Mouse (Mus musculus): Measurements from ENCODE around the gene Pcdh15.

Pcdh15 gene

DNA sequence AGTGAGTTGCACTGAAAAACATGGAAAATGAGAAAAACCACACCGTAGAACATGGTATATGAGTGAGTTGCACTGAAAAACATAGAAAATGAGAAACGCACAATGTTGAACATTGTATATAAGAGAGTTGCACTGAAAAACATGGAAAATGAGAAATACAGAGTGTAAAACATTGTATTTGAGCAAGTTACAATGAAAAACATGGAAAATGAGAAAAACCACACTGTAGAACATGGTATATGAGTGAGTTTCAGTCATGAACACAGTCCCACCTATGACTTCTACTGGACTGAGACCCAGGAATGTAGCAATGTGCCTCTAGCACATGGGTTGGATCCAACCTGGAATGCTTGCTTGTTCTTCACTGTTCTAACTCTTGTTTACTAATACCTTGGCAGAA, 279.9 kb downstream of the Pcdh15 start:
- no peak for DNase-seq (ENCODE audit: low spot score in 2 of 2)

GRCm38 (mm10) chr10:73384003-73384402, 284.9 kb downstream of the Pcdh15 start:
- DNase-seq (ENCODE audit: low spot score in 2 of 2), result no peak

DNA sequence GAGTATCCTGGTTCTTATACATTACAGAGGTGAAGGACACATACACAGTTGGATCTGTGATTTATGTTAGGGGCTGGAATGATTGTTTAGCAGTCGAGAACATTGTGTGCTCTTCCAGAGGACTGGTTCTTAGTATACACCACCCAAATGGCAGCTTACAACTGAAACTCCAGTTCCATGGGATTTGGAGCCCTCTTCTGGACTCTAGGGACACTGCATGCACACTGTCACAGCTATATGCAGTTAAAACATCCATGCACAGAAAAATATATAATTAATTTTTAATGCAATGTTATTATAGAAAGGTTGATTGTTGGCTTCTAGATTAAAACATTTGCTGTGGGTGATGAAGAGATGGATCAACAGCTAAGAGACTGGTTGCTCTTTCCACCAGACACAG, 301.3 kb downstream of the Pcdh15 start:
- DNase-seq (ENCODE audit: low spot score in 2 of 2), result no peak

DNA sequence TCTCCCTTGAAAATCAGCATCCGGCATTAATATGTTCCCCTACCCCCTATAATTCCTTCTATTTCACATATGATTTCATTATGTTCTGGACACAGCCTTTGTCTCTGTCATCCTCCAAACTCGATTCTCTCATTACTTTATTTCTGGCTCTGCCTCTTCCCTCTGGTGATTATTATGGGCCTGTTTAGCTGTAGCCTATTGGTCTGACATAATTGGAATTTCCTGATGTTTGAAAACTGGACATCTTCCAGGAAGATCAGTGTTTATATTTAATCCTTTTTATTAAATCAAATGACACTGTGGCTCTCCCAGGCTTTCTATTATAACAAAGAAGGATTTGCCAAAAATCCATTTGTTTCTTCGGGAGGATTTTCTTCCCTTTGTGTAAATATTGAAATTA, 326.3 kb downstream of the Pcdh15 start:
- no peak for DNase-seq (ENCODE audit: low spot score in 2 of 2)

DNA sequence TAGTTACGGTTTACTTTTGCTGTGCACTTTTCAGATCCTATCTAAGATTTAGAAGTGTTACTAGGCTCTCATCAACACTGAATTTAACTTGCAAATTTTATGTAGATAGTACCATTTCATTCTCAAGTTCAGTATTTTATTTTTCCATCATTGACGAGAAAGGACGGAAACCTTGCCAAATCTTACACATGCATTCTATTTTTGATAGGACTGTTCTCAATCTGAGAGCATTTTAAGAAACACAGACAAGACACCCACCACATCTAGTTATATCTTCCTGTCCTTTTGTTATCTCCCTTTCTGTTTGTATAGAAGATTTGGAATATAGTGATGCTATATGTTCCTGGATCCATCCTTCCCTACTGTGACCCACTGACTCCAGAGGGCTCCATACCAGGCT, 332.2 kb downstream of the Pcdh15 start:
- no peak for DNase-seq (ENCODE audit: low spot score in 2 of 2)

DNA sequence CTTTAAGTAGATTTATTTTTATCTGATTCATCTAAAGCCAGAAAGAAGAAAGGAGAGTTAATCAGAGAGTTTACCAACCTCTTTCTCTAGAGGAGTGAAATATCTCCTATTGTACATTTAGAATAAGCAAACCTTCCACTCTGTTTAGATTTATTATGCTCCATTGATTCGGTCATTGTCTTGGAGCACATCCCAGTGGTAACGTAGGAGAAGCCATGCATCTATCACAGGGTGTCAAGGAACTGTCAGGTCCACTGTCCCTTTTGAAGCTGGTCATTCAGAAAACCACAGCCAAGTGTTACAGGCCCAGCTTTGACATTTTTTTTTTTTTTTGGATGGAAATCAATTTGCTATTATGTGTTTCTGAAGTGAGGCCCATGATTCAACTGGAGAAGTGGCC, 384.9 kb downstream of the Pcdh15 start:
- no peak for DNase-seq (ENCODE audit: low spot score in 2 of 2)

GRCm38 (mm10) chr10:73491654-73492053, 392.5 kb downstream of the Pcdh15 start:
- no peak for DNase-seq (ENCODE audit: low spot score in 2 of 2)

- DNase-seq (ENCODE audit: low spot score in 2 of 2), result no peak
Observed at GRCm38 (mm10) chr10:73514846-73515245, 415.7 kb downstream of the Pcdh15 start.

GRCm38 (mm10) chr10:73515742-73516141, 416.6 kb downstream of the Pcdh15 start:
- no peak for DNase-seq (ENCODE audit: low spot score in 2 of 2)

- no peak for DNase-seq (ENCODE audit: low spot score in 2 of 2)
Observed at GRCm38 (mm10) chr10:73519438-73519837, 420.3 kb downstream of the Pcdh15 start.

DNA sequence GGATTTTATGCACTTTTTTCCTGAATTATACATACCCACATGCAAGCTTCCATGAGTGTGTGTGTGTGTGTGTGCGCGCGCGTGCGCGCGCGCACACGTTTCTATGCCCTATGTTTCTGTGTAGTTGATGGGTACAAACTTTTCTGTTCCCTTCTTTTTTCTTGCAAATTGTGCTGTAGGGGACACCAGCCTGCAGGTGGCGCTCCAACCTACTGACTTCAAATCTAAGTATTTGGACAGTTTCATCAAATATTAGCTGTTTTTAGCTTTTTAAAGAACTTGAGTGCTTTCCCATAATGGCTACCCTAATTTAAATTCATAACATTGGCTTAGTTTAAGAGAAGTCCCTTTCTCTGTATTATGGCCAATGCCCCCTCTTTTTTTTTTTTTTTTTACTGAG, 453.7 kb downstream of the Pcdh15 start:
- peak in 1 of 2 experiments; percentile 5 for DNase-seq (ENCODE audit: low spot score in 2 of 2)

- DNase-seq (ENCODE audit: low spot score in 2 of 2), result peak; percentile 25 to 37
Observed at GRCm38 (mm10) chr10:73564216-73564615, 465.1 kb downstream of the Pcdh15 start.

DNA sequence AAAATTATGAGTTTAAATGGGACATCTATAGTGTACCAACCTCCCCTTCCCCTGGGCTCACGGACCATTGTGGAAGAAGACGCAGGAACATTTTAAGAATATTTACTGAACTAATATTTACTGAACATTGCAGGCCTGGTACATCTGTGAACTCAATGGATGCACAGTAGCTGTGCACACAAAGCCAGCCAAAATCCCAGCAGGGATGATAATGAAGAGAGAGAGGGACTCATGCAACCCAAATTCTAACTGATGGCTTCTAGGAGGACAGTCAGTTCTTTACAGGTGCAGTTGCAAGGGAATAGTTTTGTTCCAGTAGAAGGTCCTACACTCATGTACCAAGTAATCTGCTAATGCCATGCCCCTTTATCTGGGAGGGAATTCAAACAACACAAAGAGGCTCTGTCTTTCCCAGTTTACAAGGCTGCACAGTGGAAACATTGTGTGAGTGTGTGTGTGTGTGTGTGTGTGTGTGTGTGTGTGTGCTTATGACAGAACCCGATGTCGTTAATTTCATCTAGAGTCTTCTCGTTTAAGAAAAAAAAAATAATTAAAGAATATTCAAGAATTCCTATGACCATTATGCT, 475.7 kb downstream of the Pcdh15 start:
- no peak for DNase-seq (ENCODE audit: low spot score in 2 of 2)

- no peak for DNase-seq (ENCODE audit: low spot score in 2 of 2)
Observed at GRCm38 (mm10) chr10:73667501-73667900, 568.4 kb downstream of the Pcdh15 start.

DNA sequence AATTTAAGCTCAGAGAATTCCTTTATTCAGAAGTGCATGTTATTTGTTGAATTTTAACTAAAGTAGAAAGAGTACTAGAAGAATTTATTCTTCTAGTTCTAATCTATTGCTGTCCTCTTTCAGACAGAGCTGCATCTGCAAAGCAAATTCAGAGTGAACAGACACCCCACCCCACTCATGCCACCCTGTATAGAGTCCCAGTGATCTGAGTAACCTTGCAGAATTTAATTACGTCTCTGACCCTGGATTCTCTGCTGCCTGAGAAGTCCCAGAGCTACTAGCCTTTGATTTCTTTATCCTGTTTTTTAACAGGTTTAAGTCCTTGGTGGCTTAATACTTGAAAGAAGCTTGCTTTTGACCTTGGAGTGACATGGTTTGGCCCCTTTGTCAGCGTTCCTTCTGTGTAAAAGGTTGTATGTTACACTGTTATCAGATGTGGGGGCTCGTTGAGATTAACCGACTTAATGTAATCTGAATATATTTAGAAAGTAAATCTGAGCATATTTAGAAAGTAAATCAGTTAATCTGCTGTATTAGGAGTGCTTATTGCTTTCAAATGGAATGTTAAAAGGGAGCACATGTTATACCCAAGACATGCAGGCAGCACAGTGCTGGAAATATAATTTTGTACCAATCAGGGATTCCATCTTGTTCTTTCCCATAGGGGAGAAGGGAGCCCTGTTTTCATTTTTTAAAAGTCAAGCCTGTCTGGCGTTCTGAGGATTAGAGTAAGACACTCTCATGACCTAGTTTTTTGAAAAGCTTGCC, 601.6 kb downstream of the Pcdh15 start:
- no peak for DNase-seq (ENCODE audit: low spot score in 2 of 2)

GRCm38 (mm10) chr10:73725566-73726240, 626.6 kb downstream of the Pcdh15 start:
- no peak for DNase-seq (ENCODE audit: low spot score in 2 of 2)

GRCm38 (mm10) chr10:73733246-73733645, 634.1 kb downstream of the Pcdh15 start:
- DNase-seq (ENCODE audit: low spot score in 2 of 2), result no peak

- no peak for DNase-seq (ENCODE audit: low spot score in 2 of 2)
Observed at GRCm38 (mm10) chr10:73749021-73749420, 649.9 kb downstream of the Pcdh15 start.

- DNase-seq (ENCODE audit: low spot score in 2 of 2), result no peak
Observed at GRCm38 (mm10) chr10:73753876-73754275, 654.7 kb downstream of the Pcdh15 start.

- DNase-seq (ENCODE audit: low spot score in 2 of 2), result no peak
Observed at GRCm38 (mm10) chr10:73782945-73783344, 683.8 kb downstream of the Pcdh15 start.

GRCm38 (mm10) chr10:73788163-73788562, 689.0 kb downstream of the Pcdh15 start:
- DNase-seq (ENCODE audit: low spot score in 2 of 2), result no peak

- no peak for DNase-seq (ENCODE audit: low spot score in 2 of 2)
Observed at GRCm38 (mm10) chr10:73805069-73805468, 705.9 kb downstream of the Pcdh15 start.

DNA sequence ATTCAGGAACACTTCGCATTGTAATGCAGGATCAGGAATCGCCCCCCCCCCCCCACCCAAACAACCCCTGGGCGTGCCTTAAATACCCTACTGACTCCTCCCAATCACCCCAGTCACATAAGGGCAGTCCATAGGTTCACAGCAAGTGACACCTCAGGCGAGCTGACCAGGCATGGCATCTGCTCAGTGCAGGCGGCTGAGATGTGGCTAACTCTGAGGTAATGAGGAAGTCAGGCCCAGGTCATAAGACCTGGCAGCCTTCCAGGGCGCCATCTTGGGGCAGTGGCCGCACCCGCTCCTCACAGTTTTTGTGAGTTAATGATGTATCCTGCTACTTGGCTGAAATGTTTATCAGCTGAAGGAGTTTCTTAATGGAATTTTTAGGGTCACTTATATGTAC, 713.2 kb downstream of the Pcdh15 start:
- no peak for DNase-seq (ENCODE audit: low spot score in 2 of 2)

Data from frontal cortex, postnatal 25 days (tissue).